Mouse (Mus musculus) small intestine, adult 2 months (tissue): Measurements from ENCODE around the gene Camkv. TPM values are rescaled to one million over a fixed set of nuclear protein-coding genes. Genes with fewer than 3 reads are reported as not detected.

ENCODE experiments used
- H3K27ac ChIP-seq: fragments of 200-500 bp; 2 replicates; pipeline ENCODE4 v1.5.1; 2012; ENCODE audit warnings: low read depth, low read length, control low read depth, inconsistent platforms; ENCODE audit not compliant: insufficient read depth
- H3K27me3 ChIP-seq: fragments of 200-500 bp; 2 replicates; pipeline ENCODE4 v1.6.1; 2012; ENCODE audit warnings: mild to moderate bottlenecking, moderate library complexity, low read length, inconsistent platforms; ENCODE audit not compliant: control insufficient read depth, insufficient read depth
- H3K36me3 ChIP-seq: fragments of 200-500 bp; 2 replicates; pipeline ENCODE4 v1.6.1; 2012; ENCODE audit warnings: mild to moderate bottlenecking, low read length, control low read depth, inconsistent platforms; ENCODE audit not compliant: control insufficient read depth, insufficient read depth
- H3K4me1 ChIP-seq: fragments of 200-500 bp; 2 replicates; pipeline ENCODE4 v1.6.1; 2012; ENCODE audit warnings: low read length, inconsistent platforms, mixed read lengths; ENCODE audit not compliant: control insufficient read depth, insufficient read depth, insufficient read length
- H3K4me3 ChIP-seq: fragments of 200-500 bp; 2 replicates; pipeline ENCODE4 v1.5.1; 2012; ENCODE audit warnings: low read depth, mild to moderate bottlenecking, control low read depth, inconsistent platforms, low read length, moderate library complexity
- CTCF ChIP-seq: fragments of 200-500 bp; IDR thresholded peaks from 2 replicates; pipeline ENCODE4 v1.5.1; 2012; ENCODE audit warnings: low read depth, mild to moderate bottlenecking, control low read depth, inconsistent platforms, low read length, moderate library complexity, mixed read lengths; ENCODE audit not compliant: insufficient replicate concordance, insufficient read length; ENCODE audit errors: extremely low read depth
- POLR2A ChIP-seq: fragments of 200-500 bp; IDR thresholded peaks from 2 replicates; pipeline ENCODE4 v1.6.1; 2012; ENCODE audit warnings: low read depth, mild to moderate bottlenecking, control low read depth, inconsistent platforms, low read length, moderate library complexity
- WGBS: fragments of 180-500 bp; shearing (Covaris S2); methylation state at CpG from one replicate; pipeline ENCODE4 v1.1.7; 2018; 5-methylcytosine and 5-hydroxymethylcytosine counted together
- polyA plus RNA-seq: library from polyadenylated mRNA; depleted of rRNA; stranded (reverse); fragments of >200 nt; gene quantifications from 2 replicates; pipeline ENCODE4 v1.2.3, GENCODE M21; 2012

Gene Camkv
- polyA plus RNA-seq, 1 experiment, result 0.35 TPM

- WGBS, result 29% methylated on average over 7 of the region's 7 CpGs
Observed at GRCm38 (mm10) chr9:107923021-107923420, 12.5 kb upstream of the Camkv start.

GRCm38 (mm10) chr9:107923956-107924355, 11.5 kb upstream of the Camkv start:
- no peak overlapping the region for H3K27ac ChIP-seq
- no peak overlapping the region for H3K4me3 ChIP-seq
- WGBS, result 60% methylated on average over 6 of the region's 6 CpGs
- H3K27me3 ChIP-seq, result no peaks in the 10 kb centered on the region
- H3K4me1 ChIP-seq, result no peaks in the 10 kb centered on the region
- no peak for TF ChIP-seq CTCF
- TF ChIP-seq POLR2A, result no peak
- H3K36me3 ChIP-seq, result peaks cover 20% of the 10 kb centered on the region

More at GRCm38 (mm10) chr9:107923021-107923420, 12.5 kb upstream of the Camkv start:
- Histone ChIP-seq H3K4me3 (no peak overlapping the region), H3K27me3 (no peaks in the 10 kb centered on the region), H3K4me1 (no peaks in the 10 kb centered on the region), H3K27ac (no peak overlapping the region), H3K36me3 (peaks cover 29% of the 10 kb centered on the region)
- peak; percentile 73 for TF ChIP-seq CTCF
- no peak for TF ChIP-seq POLR2A

GRCm38 (mm10) chr9:107925251-107925650, 10.2 kb upstream of the Camkv start:
- WGBS, result 64% methylated on average over 3 of the region's 3 CpGs
- Histone ChIP-seq H3K27me3 (no peaks in the 10 kb centered on the region), H3K27ac (no peak overlapping the region), H3K4me1 (no peaks in the 10 kb centered on the region), H3K4me3 (no peak overlapping the region), H3K36me3 (peaks cover 10% of the 10 kb centered on the region)
- no peak for TF ChIP-seq CTCF
- no peak for TF ChIP-seq POLR2A

- H3K36me3 ChIP-seq, result 0 out of 2 replicates have a peak, but pooled peaks cover 4% of the 10 kb centered on the region
- 47% methylated on average over 9 of the region's 9 CpGs for WGBS
- TF ChIP-seq CTCF (no peak), POLR2A (no peak)
- no peak overlapping the region for H3K4me3 ChIP-seq
- no peak overlapping the region for H3K27ac ChIP-seq
- no peaks in the 10 kb centered on the region for H3K27me3 ChIP-seq
- peaks cover 13% of the 10 kb centered on the region for H3K4me1 ChIP-seq
Observed at GRCm38 (mm10) chr9:107926920-107927420, 8.5 kb upstream of the Camkv start.

- Histone ChIP-seq H3K27me3 (no peaks in the 10 kb centered on the region), H3K4me3 (no peak overlapping the region), H3K4me1 (peaks cover 16% of the 10 kb centered on the region), H3K27ac (no peak overlapping the region), H3K36me3 (0 out of 2 replicates have a peak, but pooled peaks cover 4% of the 10 kb centered on the region)
- 86% methylated on average over 5 of the region's 5 CpGs for WGBS
- TF ChIP-seq CTCF (no peak), POLR2A (no peak)
Observed at GRCm38 (mm10) chr9:107927749-107928148, 7.7 kb upstream of the Camkv start.

GRCm38 (mm10) chr9:107928169-107928568, 7.3 kb upstream of the Camkv start, which contains the start of gene Actl11:
TSS of gene Actl11 (plus strand) at chr9:107928469.
- WGBS, result 68% methylated on average over 3 of the region's 3 CpGs
- no peak within 1 kb of the TSS for H3K27ac ChIP-seq
- H3K27me3 ChIP-seq, result no peaks in the 10 kb centered on the region
- 0 out of 2 replicates have a peak, but pooled peaks cover 2% of the 10 kb centered on the region for H3K36me3 ChIP-seq
- no peak within 1 kb of the TSS for H3K4me3 ChIP-seq
- TF ChIP-seq CTCF (no peak), POLR2A (no peak)
- peaks cover 16% of the 10 kb centered on the region for H3K4me1 ChIP-seq

GRCm38 (mm10) chr9:107932221-107932620, 3.3 kb upstream of the Camkv start:
- Histone ChIP-seq H3K27ac (no peak overlapping the region), H3K4me3 (no peak overlapping the region), H3K4me1 (peaks cover 20% of the 10 kb centered on the region), H3K36me3 (no peaks in the 10 kb centered on the region), H3K27me3 (peaks cover 14% of the 10 kb centered on the region)
- WGBS, result 68% methylated on average over 4 of the region's 4 CpGs
- TF ChIP-seq POLR2A (no peak), CTCF (no peak)
